Mouse (Mus musculus): ENCODE measurements around the gene Rarres2. TPM values are rescaled to one million over a fixed set of nuclear protein-coding genes. Genes with fewer than 3 reads are reported as not detected.

Rarres2 gene
- polyA plus RNA-seq, 1 experiment from 2014 or later: 68.7 TPM

GRCm38 (mm10) chr6:48595278-48595677 is 22.7 kb upstream of the Rarres2 start:
- Histone ChIP-seq H3K9me3 (replicated peaks) (peaks cover 29% of the 10 kb centered on the region), H3K9ac (peak overlapping the region; percentile 82), H3K4me3 (replicated peaks) (peak overlapping the region; percentile 81), H3K27ac (no peak overlapping the region), H3K27me3 (no peaks in the 10 kb centered on the region), H3K4me1 (peaks cover 27% of the 10 kb centered on the region), H3K4me2 (peak overlapping the region; percentile 81), H3K36me3 (peaks cover 53% of the 10 kb centered on the region)
- 60% methylated on average over 1 of the region's 1 CpGs for WGBS
- no peak for ATAC-seq (replicated peaks; ENCODE audit: low FRiP score)

DNA sequence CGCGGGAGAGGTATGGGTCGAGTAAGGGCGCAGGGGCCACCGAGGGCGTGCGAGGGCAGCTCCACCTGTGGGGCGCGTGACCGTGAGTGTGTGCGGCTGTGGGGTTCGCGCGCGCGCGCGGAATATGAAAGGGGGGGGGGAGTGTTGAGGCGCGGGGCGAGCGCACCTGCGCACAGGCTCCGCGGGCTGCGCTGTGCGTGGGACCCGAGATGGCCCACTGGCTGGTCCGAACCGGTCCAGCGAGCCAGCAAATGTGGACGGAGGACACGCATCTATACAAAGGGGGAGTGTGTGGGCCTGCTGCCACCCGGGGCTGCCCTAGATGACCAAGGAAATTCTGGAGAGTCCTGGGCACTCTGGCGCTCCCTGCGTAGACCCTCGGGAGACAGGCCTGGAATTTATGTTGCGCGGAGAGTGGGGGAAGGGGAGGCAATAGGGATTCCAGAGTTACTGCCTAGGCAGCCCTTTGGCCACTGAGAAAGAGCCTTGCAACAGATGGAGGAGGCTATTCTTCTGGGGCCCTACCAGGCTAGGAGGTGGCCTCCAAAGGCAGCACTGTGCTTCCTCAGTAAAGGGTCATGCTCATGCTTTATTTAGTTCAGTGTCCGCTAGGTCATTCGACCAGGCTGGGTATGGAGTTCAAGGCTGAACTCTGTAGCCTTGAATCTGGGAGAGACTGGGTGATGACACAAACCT is 21.6 kb upstream of the Rarres2 start:
- H3K36me3 ChIP-seq: peaks cover 42% of the 10 kb centered on the region
- H3K9ac ChIP-seq: peak overlapping the region; percentile 82
- no peaks in the 10 kb centered on the region for H3K27me3 ChIP-seq
- peaks cover 37% of the 10 kb centered on the region for H3K4me1 ChIP-seq
- peak overlapping the region; percentile 94 for H3K27ac ChIP-seq
- H3K9me3 ChIP-seq (replicated peaks): peaks cover 29% of the 10 kb centered on the region
- H3K4me2 ChIP-seq: peak overlapping the region; percentile 81
- ATAC-seq (replicated peaks; ENCODE audit: low FRiP score): peak; percentile 73
- peak overlapping the region; percentile 81 for H3K4me3 ChIP-seq (replicated peaks)
- WGBS: 1% methylated on average over 40 of the region's 41 CpGs

- H3K36me3 ChIP-seq: peaks cover 34% of the 10 kb centered on the region
- peaks cover 29% of the 10 kb centered on the region for H3K9me3 ChIP-seq (replicated peaks)
- peaks cover 40% of the 10 kb centered on the region for H3K4me1 ChIP-seq
- WGBS: 7% methylated on average over 45 of the region's 45 CpGs
- peak within 1 kb of the TSS; percentile 94 for H3K27ac ChIP-seq
- peak; percentile 93 for ATAC-seq (replicated peaks; ENCODE audit: low FRiP score)
- H3K27me3 ChIP-seq: no peaks in the 10 kb centered on the region
- H3K4me2 ChIP-seq: peak within 1 kb of the TSS; percentile 81
- peak within 1 kb of the TSS; percentile 81 for H3K4me3 ChIP-seq (replicated peaks)
- peak within 1 kb of the TSS; percentile 82 for H3K9ac ChIP-seq
Observed at GRCm38 (mm10) chr6:48593158-48594042, 20.8 kb upstream of the Rarres2 start, which contains the start of the genes Repin1 and Gm44965. TSS of gene Repin1 (plus strand) at chr6:48593883. TSS of gene Gm44965 (plus strand) at chr6:48593941.

DNA sequence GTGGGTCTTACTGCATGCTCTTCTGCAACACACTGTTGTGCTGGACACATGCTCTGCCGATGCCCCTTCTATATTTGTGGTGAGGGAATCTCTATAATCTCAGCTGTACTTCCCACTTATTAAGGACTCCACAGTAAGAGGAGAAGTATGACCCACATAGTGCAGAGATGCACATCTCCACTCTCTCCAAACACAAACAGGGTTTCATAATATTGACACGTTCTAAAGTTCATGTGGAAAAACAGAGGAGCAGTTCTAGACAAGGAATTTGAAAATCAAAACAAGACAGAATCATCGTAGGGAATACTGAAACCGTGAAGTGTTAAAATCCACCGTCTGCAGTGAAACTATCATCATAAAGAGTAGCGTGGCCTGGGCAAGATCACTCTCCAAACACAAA is 19.3 kb upstream of the Rarres2 start:
- Histone ChIP-seq H3K27ac (no peak overlapping the region), H3K27me3 (no peaks in the 10 kb centered on the region), H3K4me1 (peaks cover 40% of the 10 kb centered on the region), H3K4me3 (replicated peaks) (no peak overlapping the region), H3K9ac (no peak overlapping the region), H3K36me3 (peaks cover 19% of the 10 kb centered on the region), H3K9me3 (replicated peaks) (peaks cover 15% of the 10 kb centered on the region), H3K4me2 (no peak overlapping the region)
- 89% methylated on average over 6 of the region's 6 CpGs for WGBS
- no peak for ATAC-seq (replicated peaks; ENCODE audit: low FRiP score)

GRCm38 (mm10) chr6:48591221-48591845 is 18.7 kb upstream of the Rarres2 start:
- no peaks in the 10 kb centered on the region for H3K27me3 ChIP-seq
- H3K27ac ChIP-seq: peak overlapping the region; percentile 41; the same call in 1 of the 2 replicates
- no peak for ATAC-seq (replicated peaks; ENCODE audit: low FRiP score)
- H3K4me2 ChIP-seq: no peak overlapping the region
- H3K9ac ChIP-seq: no peak overlapping the region
- H3K36me3 ChIP-seq: peaks cover 14% of the 10 kb centered on the region
- H3K9me3 ChIP-seq (replicated peaks): peaks cover 10% of the 10 kb centered on the region
- no peak overlapping the region for H3K4me3 ChIP-seq (replicated peaks)
- WGBS: 60% methylated on average over 3 of the region's 3 CpGs
- peaks cover 40% of the 10 kb centered on the region for H3K4me1 ChIP-seq

GRCm38 (mm10) chr6:48589194-48589750 is 16.7 kb upstream of the Rarres2 start, which contains the start of gene Gm45021:
TSS of gene Gm45021 (plus strand) at chr6:48589610.
- 14% methylated on average over 6 of the region's 6 CpGs for WGBS
- Histone ChIP-seq H3K9me3 (replicated peaks) (no peaks in the 10 kb centered on the region), H3K27me3 (no peaks in the 10 kb centered on the region), H3K4me1 (peaks cover 26% of the 10 kb centered on the region), H3K4me3 (replicated peaks) (no peak within 1 kb of the TSS), H3K36me3 (no peaks in the 10 kb centered on the region), H3K9ac (no peak within 1 kb of the TSS), H3K27ac (peak within 1 kb of the TSS; percentile 51; the same call in 1 of the 2 replicates), H3K4me2 (no peak within 1 kb of the TSS)
- no peak for ATAC-seq (replicated peaks; ENCODE audit: low FRiP score)

- H3K36me3 ChIP-seq: no peaks in the 10 kb centered on the region
- H3K9ac ChIP-seq: no peak overlapping the region
- no peaks in the 10 kb centered on the region for H3K9me3 ChIP-seq (replicated peaks)
- no peak overlapping the region for H3K4me2 ChIP-seq
- no peak overlapping the region for H3K27ac ChIP-seq
- no peak overlapping the region for H3K4me3 ChIP-seq (replicated peaks)
- H3K4me1 ChIP-seq: peaks cover 18% of the 10 kb centered on the region
- no peak for ATAC-seq (replicated peaks; ENCODE audit: low FRiP score)
- no peaks in the 10 kb centered on the region for H3K27me3 ChIP-seq
- WGBS: 55% methylated on average over 3 of the region's 3 CpGs
Observed at GRCm38 (mm10) chr6:48582037-48582436, 9.4 kb upstream of the Rarres2 start.

DNA sequence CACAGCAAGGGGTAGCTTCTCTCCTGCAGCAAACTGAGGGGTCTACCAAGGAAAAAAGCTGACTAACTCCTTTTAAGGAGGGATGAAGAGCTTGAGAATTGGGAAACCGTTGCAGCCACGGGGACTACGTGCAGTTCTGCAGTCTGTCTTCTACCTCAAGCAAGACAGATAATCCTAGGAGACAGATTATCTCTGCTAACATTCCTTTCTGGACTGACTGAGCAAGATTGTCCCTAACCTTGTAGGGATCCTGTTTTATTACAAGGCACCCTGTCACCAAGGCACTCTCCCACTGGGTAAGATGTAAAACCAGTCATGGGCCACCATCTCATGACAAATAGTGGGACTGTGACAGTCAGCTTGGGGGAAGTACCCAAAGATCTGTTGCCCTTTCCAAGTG is 8.7 kb upstream of the Rarres2 start:
- Histone ChIP-seq H3K4me3 (replicated peaks) (no peak overlapping the region), H3K9me3 (replicated peaks) (no peaks in the 10 kb centered on the region), H3K27me3 (no peaks in the 10 kb centered on the region), H3K27ac (no peak overlapping the region), H3K9ac (no peak overlapping the region), H3K36me3 (no peaks in the 10 kb centered on the region), H3K4me2 (no peak overlapping the region), H3K4me1 (peaks cover 18% of the 10 kb centered on the region)
- 62% methylated on average over 3 of the region's 3 CpGs for WGBS
- no peak for ATAC-seq (replicated peaks; ENCODE audit: low FRiP score)

- H3K4me2 ChIP-seq: peak overlapping the region; percentile 6; the same call in 1 of the 2 replicates
- H3K27me3 ChIP-seq: no peaks in the 10 kb centered on the region
- H3K4me1 ChIP-seq: peaks cover 18% of the 10 kb centered on the region
- ATAC-seq (replicated peaks; ENCODE audit: low FRiP score): 0 out of 2 replicates have a peak, but pooled peaks have one; percentile 12
- no peak overlapping the region for H3K9ac ChIP-seq
- H3K27ac ChIP-seq: peak overlapping the region; percentile 61
- 26% methylated on average over 5 of the region's 5 CpGs for WGBS
- H3K9me3 ChIP-seq (replicated peaks): no peaks in the 10 kb centered on the region
- no peak overlapping the region for H3K4me3 ChIP-seq (replicated peaks)
- H3K36me3 ChIP-seq: no peaks in the 10 kb centered on the region
Observed at GRCm38 (mm10) chr6:48579215-48579648, 6.6 kb upstream of the Rarres2 start.

DNA sequence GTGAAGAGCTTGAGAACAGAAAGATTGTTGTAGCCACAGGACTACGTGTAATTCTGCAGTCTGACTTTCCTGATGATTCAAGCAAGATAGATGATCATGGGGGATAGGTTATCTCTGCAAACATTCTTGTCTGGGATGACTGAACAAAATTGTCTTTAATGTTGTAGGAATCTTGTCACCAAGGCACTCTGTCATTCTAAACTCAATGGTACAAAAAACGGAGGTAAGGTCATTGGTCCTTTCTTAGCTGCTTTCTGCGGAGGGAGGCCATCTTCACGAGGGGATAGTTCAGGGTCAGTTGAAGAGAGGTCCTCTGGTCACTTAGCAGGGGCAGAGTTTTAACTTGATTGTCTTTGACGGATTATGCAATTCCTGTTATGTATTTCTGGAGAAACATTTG is 6.1 kb upstream of the Rarres2 start:
- ATAC-seq (replicated peaks; ENCODE audit: low FRiP score): no peak
- Histone ChIP-seq H3K9me3 (replicated peaks) (no peaks in the 10 kb centered on the region), H3K4me2 (no peak overlapping the region), H3K4me1 (peaks cover 18% of the 10 kb centered on the region), H3K27ac (peak overlapping the region; percentile 61; the same call in 1 of the 2 replicates), H3K4me3 (replicated peaks) (no peak overlapping the region), H3K36me3 (no peaks in the 10 kb centered on the region), H3K9ac (no peak overlapping the region), H3K27me3 (no peaks in the 10 kb centered on the region)
- 24% methylated on average over 5 of the region's 5 CpGs for WGBS

DNA sequence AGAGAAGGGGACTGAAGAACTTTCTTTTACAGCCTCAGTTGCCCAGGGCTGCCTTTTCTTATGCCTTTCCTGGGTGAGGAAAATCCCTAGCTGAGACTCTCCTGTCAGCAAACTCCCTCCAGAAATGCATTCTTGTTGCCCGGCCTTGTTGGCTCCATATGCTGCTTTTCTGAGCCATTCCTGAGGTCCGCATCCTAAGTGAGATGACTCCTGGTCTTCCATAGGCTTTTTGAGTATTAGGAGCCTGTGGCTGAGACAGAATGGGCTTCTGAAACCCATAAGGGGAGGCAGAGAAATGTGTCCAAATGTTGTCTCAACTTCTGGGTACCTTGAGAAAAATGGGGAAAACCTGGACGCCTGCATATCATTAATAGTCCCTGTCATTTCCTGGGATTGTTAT is 1.4 kb upstream of the Rarres2 start:
- Histone ChIP-seq H3K27me3 (no peaks in the 10 kb centered on the region), H3K36me3 (no peaks in the 10 kb centered on the region), H3K27ac (no peak overlapping the region), H3K9ac (no peak overlapping the region), H3K4me1 (peaks cover 41% of the 10 kb centered on the region), H3K4me3 (replicated peaks) (no peak overlapping the region), H3K9me3 (replicated peaks) (no peaks in the 10 kb centered on the region), H3K4me2 (no peak overlapping the region)
- ATAC-seq (replicated peaks; ENCODE audit: low FRiP score): no peak
- 72% methylated on average over 3 of the region's 3 CpGs for WGBS

All from kidney, embryonic 15.5 days (tissue).